ENCODE assay signal across 11 mouse cellular contexts in the genomic region with DNA sequence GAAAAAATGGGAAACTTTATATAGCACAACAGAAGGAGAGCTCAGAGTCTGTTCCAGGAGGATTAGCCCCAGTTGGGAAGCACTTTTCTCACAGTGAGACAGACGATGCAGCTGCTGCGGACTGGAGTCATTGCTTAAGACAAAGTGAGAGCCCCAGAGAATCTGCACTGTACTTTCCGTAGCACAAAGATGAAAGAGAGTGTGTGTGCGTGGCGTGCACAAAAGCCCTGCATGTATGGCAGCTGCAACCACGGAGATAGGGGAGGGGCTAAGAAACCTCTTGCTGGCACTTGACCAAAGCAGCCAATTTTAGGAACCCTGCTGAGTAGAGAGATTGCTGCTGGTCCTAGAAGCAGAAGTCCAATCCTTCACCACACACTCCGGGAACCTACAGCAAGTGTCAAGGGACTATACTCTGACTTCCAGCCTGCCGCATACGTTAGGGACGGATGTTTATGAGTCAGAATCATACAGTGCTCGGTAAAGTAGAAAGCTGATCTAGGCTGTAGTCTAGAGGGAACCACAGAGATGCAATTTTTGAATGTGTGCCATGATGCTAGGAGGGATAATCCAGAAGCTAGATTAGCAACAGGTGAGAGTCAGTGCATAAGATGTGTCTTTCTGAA. TPM values are rescaled to one million over a fixed set of nuclear protein-coding genes. Genes with fewer than 3 reads are reported as not detected.
A peak's percentile ranks its signal among the peaks of the same experiment; 100 is the strongest.
DNase-seq lines count a peak whose midpoint lies in the region; ATAC-seq and TF ChIP-seq lines count a peak whose summit lies in the region.
"Had no signal": no experiment of that assay in that cellular context is flagged by ENCODE, and none has a peak within 500 bp of the region (broad histone marks: within the 10 kb centered on the region; RNA-seq: fewer than 3 reads in every experiment).

No protein-coding gene starts in this region.

- TF ChIP-seq CTCF in brain, embryonic 14.5 days (IDR thresholded peaks at IDR 0.05; ENCODE audit: borderline replicate concordance, extremely low read depth, insufficient read depth, insufficient read length) = no peak

- H3K4me3 ChIP-seq in hindbrain, embryonic 16.5 days (ENCODE audit: low read length) = no peak overlapping the region; the same call in 1 of the 2 replicates
- no peak overlapping the region for H3K4me3 ChIP-seq in midbrain, embryonic 16.5 days (ENCODE audit: low read depth, low read length)
- H3K4me3 ChIP-seq: liver, embryonic 13.5 days had no signal

- peak; percentile 15 for DNase-seq in NIH3T3 (ENCODE audit: low read depth)
- DNase-seq in brain, embryonic 14.5 days (ENCODE audit: low read depth) = peak; percentile 81
- no peak for DNase-seq in adrenal gland, postnatal 4 days (ENCODE audit: low spot score in 2 of 2)
- no peak for DNase-seq in urinary bladder, postnatal 14 days (ENCODE audit: low spot score)
- no peak for DNase-seq in urinary bladder, postnatal 4 days (ENCODE audit: low spot score in 2 of 2)
- DNase-seq: kidney, adult 8-10 months; liver, embryonic 13.5 days had no signal

- 20% methylated on average over 11 of the region's 11 CpGs for WGBS in hindbrain, embryonic 16.5 days
- WGBS in midbrain, embryonic 16.5 days = 30% methylated on average over 11 of the region's 11 CpGs

- ATAC-seq in hindbrain, embryonic 16.5 days = peak; percentile 79; the same call in 1 of the 2 replicates
- ATAC-seq in midbrain, embryonic 16.5 days = peak; percentile 64

- H3K36me3 ChIP-seq in hindbrain, embryonic 16.5 days (ENCODE audit: control insufficient read depth, insufficient read depth, low read length) = no peaks in the 10 kb centered on the region
- H3K36me3 ChIP-seq in midbrain, embryonic 16.5 days (ENCODE audit: control insufficient read depth, insufficient read depth, low read length) = no peaks in the 10 kb centered on the region
- H3K36me3 ChIP-seq: G1E; liver, embryonic 13.5 days had no signal

- H3K4me1 ChIP-seq in hindbrain, embryonic 16.5 days (ENCODE audit: control insufficient read depth, insufficient read depth, low read depth, low read length) = no peaks in the 10 kb centered on the region
- peaks cover 4% of the 10 kb centered on the region; the same call in 1 of the 2 replicates for H3K4me1 ChIP-seq in midbrain, embryonic 16.5 days (ENCODE audit: control insufficient read depth, insufficient read depth, low read length)
- H3K4me1 ChIP-seq: liver, embryonic 13.5 days had no signal

- H3K27me3 ChIP-seq in hindbrain, embryonic 16.5 days (replicated peaks; ENCODE audit: control insufficient read depth, insufficient read depth, low read length) = no peaks in the 10 kb centered on the region
- no peaks in the 10 kb centered on the region for H3K27me3 ChIP-seq in midbrain, embryonic 16.5 days (ENCODE audit: control insufficient read depth, insufficient read depth, low read depth, low read length)
- H3K27me3 ChIP-seq: liver, embryonic 13.5 days had no signal

- H3K27ac ChIP-seq in hindbrain, embryonic 16.5 days (ENCODE audit: low read depth, low read length) = 0 out of 2 replicates have a peak overlapping the region, but pooled peaks have one; percentile 31
- no peak overlapping the region for H3K27ac ChIP-seq in midbrain, embryonic 16.5 days (ENCODE audit: low read length)
- H3K27ac ChIP-seq: liver, embryonic 13.5 days had no signal

- TF ChIP-seq POLR2A in brain, embryonic 14.5 days (IDR thresholded peaks at IDR 0.05; ENCODE audit: borderline replicate concordance, extremely low read depth, insufficient read depth, insufficient read length, poor library complexity, severe bottlenecking) = no peak

- peak overlapping the region; percentile 49 for H3K4me2 ChIP-seq in hindbrain, embryonic 16.5 days (ENCODE audit: low read length)
- peak overlapping the region; percentile 42 for H3K4me2 ChIP-seq in midbrain, embryonic 16.5 days (ENCODE audit: low read length)
- H3K4me2 ChIP-seq: liver, embryonic 13.5 days had no signal

- H3K9ac ChIP-seq in hindbrain, embryonic 16.5 days (ENCODE audit: low read depth, low read length) = peak overlapping the region; percentile 22; the same call in 1 of the 2 replicates
- no peak overlapping the region for H3K9ac ChIP-seq in midbrain, embryonic 16.5 days (ENCODE audit: low read depth, low read length)
- H3K9ac ChIP-seq: liver, embryonic 13.5 days had no signal

- no peaks in the 10 kb centered on the region for H3K9me3 ChIP-seq in hindbrain, embryonic 16.5 days (ENCODE audit: control insufficient read depth, low read length)
- no peaks in the 10 kb centered on the region for H3K9me3 ChIP-seq in midbrain, embryonic 16.5 days (replicated peaks; ENCODE audit: control insufficient read depth, low read length, poor library complexity, severe bottlenecking)
- H3K9me3 ChIP-seq: liver, embryonic 13.5 days had no signal

RNA-seq across cellular contexts. Expression of a gene that starts 21.8 kb away (rescaled TPM):
- polyA plus RNA-seq in brain, embryonic 14.5 days (2012; rRNA removed) = 20.0 and 34.8 TPM in 2 replicates
- 16.6 and 17.7 TPM in 2 replicates for polyA plus RNA-seq in hindbrain, embryonic 16.5 days (2015; fragmentation: Nextera tagmentation; extraction: Ambion mirVana)
- 18.7 and 24.6 TPM in 2 replicates for polyA plus RNA-seq in midbrain, embryonic 16.5 days (2015; fragmentation: Nextera tagmentation; extraction: Ambion mirVana)
- 10 to 100 TPM in 1 of 2 experiments, 1 to 10 TPM in 1; 9.9 to 14.1 TPM for total RNA-seq in adrenal gland, postnatal 4 days (2021)
- total RNA-seq: neutrophil, adult 5-6 weeks had no signal
- polyA plus RNA-seq: G1E had no signal

Comparison
In these comparisons a context has a peak if more than half of its experiments do, and no peak if none do; other contexts are left out.
1. DNase-seq: peak in NIH3T3 (single experiment) and brain, embryonic 14.5 days (single experiment); none in adrenal gland, postnatal 4 days (0 of 2), urinary bladder, postnatal 14 days (single experiment) and urinary bladder, postnatal 4 days (0 of 2).